Mouse (Mus musculus) A20 (cell line): ENCODE data around the gene Fam178b.

Experiments used
- DNase-seq: peaks from one replicate; pipeline ENCODE4 v3.0.0-alpha.2; 2011; ENCODE audit warnings: low read depth, low spot score

Gene Fam178b

GRCm38 (mm10) chr1:36566425-36566824 lies 116.6 kb downstream of the Fam178b start:
- DNase-seq, result no peak

GRCm38 (mm10) chr1:36564101-36564500 lies 118.9 kb downstream of the Fam178b start:
- DNase-seq, result no peak

GRCm38 (mm10) chr1:36563632-36564031 lies 119.4 kb downstream of the Fam178b start:
- DNase-seq, result no peak

GRCm38 (mm10) chr1:36563197-36563596 lies 119.8 kb downstream of the Fam178b start:
- no peak for DNase-seq

- DNase-seq, result no peak
Measured at GRCm38 (mm10) chr1:36562388-36562787, 120.6 kb downstream of the Fam178b start.

GRCm38 (mm10) chr1:36560903-36561302 lies 122.1 kb downstream of the Fam178b start:
- no peak for DNase-seq

- DNase-seq, result no peak
Measured at GRCm38 (mm10) chr1:36559888-36560287, 123.1 kb downstream of the Fam178b start.

GRCm38 (mm10) chr1:36559256-36559655 lies 123.7 kb downstream of the Fam178b start:
- no peak for DNase-seq

- peak; percentile 59 for DNase-seq
Measured at GRCm38 (mm10) chr1:36558031-36558993, 124.7 kb downstream of the Fam178b start, which contains the start of gene Sema4c. TSS of gene Sema4c (minus strand) at chr1:36558349.

GRCm38 (mm10) chr1:36557457-36558011 lies 125.4 kb downstream of the Fam178b start:
- no peak for DNase-seq

- DNase-seq, result peak; percentile 66
Measured at GRCm38 (mm10) chr1:36556553-36557456, 126.2 kb downstream of the Fam178b start.

GRCm38 (mm10) chr1:36555798-36556395 lies 127.1 kb downstream of the Fam178b start:
- DNase-seq, result no peak

GRCm38 (mm10) chr1:36554633-36555399 lies 128.2 kb downstream of the Fam178b start:
- DNase-seq, result no peak

- peak; percentile 25 for DNase-seq
Measured at GRCm38 (mm10) chr1:36552506-36552905, 130.5 kb downstream of the Fam178b start.

GRCm38 (mm10) chr1:36551904-36552303 lies 131.1 kb downstream of the Fam178b start:
- no peak for DNase-seq

- DNase-seq, result no peak
Measured at GRCm38 (mm10) chr1:36550075-36550863, 132.7 kb downstream of the Fam178b start.

- DNase-seq, result no peak
Measured at GRCm38 (mm10) chr1:36549491-36549890, 133.5 kb downstream of the Fam178b start.

- no peak for DNase-seq
Measured at GRCm38 (mm10) chr1:36548771-36549170, 134.2 kb downstream of the Fam178b start.

- DNase-seq, result no peak
Measured at GRCm38 (mm10) chr1:36547981-36548598, 134.9 kb downstream of the Fam178b start.
